Mouse (Mus musculus) kidney, postnatal 4 days (tissue): ENCODE results near the gene Olfr1404.
"Not testable (repeated sequence)": the region's sequence is repeated elsewhere in the genome, so short reads cannot be mapped to it uniquely, and the experiment has no call there.

ENCODE experiments used
- DNase-seq, 2 experiments: peaks; one replicate each; pipeline ENCODE4 v3.0.0; 2021; ENCODE audit warnings: mixed read lengths in 2 of 2

The Olfr1404 gene

DNA sequence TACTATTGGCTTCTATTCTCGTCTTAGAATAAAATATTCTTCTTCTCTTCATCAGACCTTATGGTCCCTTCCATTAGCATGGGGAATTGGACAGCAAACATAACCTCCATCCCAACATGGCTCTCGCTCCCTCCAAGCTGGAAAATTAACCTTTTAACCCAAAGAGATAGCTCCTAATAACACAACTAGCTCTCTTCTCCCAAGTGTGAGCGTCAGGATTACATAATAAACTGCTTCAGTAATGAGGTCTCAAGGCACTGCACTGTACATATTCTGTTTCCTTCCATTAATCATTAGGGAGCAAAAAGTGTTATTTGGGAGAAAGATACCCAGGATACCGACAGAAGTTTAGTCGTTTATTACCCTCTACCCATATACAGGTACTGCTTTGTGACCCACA lies at the start of gene Olfr1404:
TSS of gene Olfr1404 (plus strand) at position 301 of the 400 bp plus-strand sequence.
- DNase-seq = no peak

DNA sequence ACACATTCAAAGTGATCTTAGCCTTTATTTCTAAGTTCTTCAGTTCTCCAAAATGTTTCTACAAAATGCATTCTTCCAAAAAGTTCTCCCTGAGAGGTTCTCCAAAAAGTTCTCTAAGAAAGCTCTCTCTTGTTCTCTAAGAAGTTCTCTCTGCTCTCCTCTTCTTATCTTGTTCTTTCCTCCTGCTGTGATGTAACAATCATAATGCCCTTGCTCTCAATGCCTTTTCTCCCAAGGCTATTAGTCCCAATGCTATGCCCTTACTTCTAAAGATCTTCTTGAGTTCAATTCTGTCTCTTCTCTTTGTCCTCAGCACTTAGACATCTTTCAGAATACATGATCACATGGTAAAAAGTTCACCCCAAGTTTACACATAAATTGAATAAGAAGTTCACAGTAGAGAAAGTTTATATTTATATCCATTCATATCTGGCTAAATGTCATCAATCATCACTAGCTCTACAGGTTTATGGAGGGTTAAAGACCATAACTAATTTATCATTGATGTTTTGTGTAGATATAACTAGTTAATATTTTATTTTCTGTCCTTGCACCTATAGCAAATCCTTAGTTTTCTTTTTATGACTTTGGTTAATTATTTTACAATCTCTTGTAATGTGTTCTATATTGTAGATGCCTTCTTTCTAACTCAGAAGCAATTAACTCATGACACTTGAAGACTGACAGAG lies 37.9 kb upstream of the Olfr1404 start:
- no peak for DNase-seq

- DNase-seq = no peak
Observed at GRCm38 (mm10) chr1:173190540-173190939, 21.7 kb upstream of the Olfr1404 start, which contains the start of gene Olfr1406. Gene Olfr1406 (minus strand): TSS chr1:173190640.

GRCm38 (mm10) chr1:173192059-173192458 lies 20.1 kb upstream of the Olfr1404 start:
- DNase-seq = no peak

DNA sequence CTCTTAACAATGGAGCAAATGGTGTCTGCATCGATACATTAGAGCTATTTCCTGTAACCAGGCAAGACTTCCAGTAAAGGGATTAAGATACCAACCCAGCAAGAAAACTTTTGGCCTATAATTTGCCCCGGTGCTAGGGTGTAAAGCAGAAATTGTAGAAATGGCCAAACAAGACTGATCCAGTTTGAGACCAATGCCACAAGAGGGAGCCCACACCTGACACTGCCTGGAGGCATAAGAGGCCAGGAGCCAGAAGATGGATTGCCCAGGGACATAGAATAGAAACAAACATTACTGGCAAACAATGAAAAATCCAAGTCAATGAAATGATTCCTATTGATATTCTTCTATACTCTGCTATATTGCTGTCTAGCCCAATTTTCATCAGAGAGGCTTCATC lies 15.8 kb upstream of the Olfr1404 start:
- no peak for DNase-seq

- DNase-seq = no peak
Observed at GRCm38 (mm10) chr1:173197508-173197907, 14.7 kb upstream of the Olfr1404 start, which contains the start of gene Olfr218. Gene Olfr218 (plus strand): TSS chr1:173197808.

DNA sequence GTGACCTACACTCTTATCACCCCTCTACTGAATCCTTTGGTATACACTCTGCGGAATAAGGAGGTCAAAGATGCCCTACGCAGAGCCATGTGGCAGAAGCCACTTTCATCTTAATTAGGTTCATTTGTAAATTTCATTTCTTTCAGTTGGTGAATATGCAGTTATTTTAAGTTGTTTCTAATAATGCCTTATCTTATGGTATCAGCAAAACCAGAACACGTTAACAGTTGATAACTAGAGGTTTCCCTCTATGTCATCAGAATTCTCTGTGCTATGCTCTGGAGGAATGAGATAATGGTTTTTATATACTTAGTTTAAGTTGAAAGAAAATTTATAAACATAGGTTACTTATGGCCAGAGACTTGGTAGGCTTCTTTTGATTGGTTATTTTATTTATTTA lies 4.3 kb downstream of the Olfr1404 start:
- DNase-seq = no peak

GRCm38 (mm10) chr1:173227081-173227480 lies 14.9 kb downstream of the Olfr1404 start, which contains the start of gene Fcer1a:
Gene Fcer1a (minus strand): TSS chr1:173227214.
- no peak for DNase-seq

DNA sequence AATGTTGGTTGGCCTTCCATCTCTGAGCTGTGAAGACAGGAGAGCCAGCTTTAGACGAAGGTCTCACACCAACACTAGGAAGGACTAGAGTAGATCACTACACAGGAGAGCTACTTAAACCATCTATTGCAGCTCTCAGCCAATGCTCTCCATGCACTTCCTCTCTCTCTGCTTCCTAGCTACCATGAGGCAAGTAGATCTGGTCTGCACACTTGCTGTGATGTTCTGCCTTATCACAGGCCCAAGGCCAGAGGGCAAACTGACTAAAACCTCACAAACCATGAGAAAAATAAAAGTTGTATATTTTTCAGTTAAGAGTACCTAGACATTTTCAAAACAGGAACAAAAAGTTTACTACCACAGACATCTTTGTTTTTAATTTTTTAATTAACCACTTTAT lies 24.8 kb downstream of the Olfr1404 start:
- DNase-seq = not testable (repeated sequence)

DNA sequence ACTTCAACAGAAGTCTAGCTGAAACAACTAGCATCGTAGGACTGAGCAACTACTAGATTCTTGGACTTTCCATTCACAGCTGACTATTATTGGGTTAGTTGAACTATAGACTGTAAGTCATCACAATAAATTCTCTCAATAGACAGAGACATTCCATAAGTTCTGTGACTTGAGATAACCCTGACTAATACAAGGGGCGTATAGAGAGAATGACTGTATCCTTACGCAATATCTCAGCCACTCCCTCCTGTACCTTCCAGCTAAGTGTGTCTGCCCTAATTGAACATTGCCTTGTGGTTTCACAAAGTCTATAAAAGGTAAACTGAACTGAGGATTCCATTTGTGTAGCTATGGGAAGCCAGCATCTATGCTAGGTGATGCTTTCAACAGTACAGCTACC lies 37.7 kb downstream of the Olfr1404 start:
- no peak for DNase-seq

- no peak for DNase-seq
Observed at GRCm38 (mm10) chr1:173265701-173266100, 53.5 kb downstream of the Olfr1404 start, which contains the start of gene Olfr418. Gene Olfr418 (plus strand): TSS chr1:173266001.
